Mouse (Mus musculus): ENCODE results near the gene Phc3. TPM values are rescaled to one million over a fixed set of nuclear protein-coding genes. Genes with fewer than 3 reads are reported as not detected.

Gene Phc3
- polyA plus RNA-seq, 1 experiment from 2014 or later, result 29.3 TPM

- peak; percentile 74 for ATAC-seq
- peak; percentile 82 for DNase-seq (ENCODE audit: low read depth, low spot score)
- ChIA-PET CTCF (interaction anchor here (1.2 to 11.6 kb wide), 7 partner anchors 9 to 264 kb away, joined by 3 to 108 read pairs (median 8); no protein-coding TSS in a partner anchor), POLR2A (interaction anchor here (0.6 to 1.4 kb wide), 7 partner anchors 8 to 170 kb away, joined by 3 to 4 read pairs (median 4); no protein-coding TSS in a partner anchor)
- H3K27me3 ChIP-seq, result no peaks in the 10 kb centered on the region
- in situ Hi-C loops (cut with MboI; ENCODE audit: low pct_unique_long_range_greater_than_20kb), result no loop called here
- no peak for TF ChIP-seq CTCF (IDR thresholded peaks at IDR 0.05)
Observed at GRCm38 (mm10) chr3:30959868-30960831, 9.1 kb downstream of the Phc3 start.

GRCm38 (mm10) chr3:30958709-30959108, 10.5 kb downstream of the Phc3 start:
- in situ Hi-C loops (cut with MboI; ENCODE audit: low pct_unique_long_range_greater_than_20kb), result no loop called here
- no peaks in the 10 kb centered on the region for H3K27me3 ChIP-seq
- CTCF ChIA-PET, result interaction anchor here (1.3 to 11.6 kb wide), 6 partner anchors 8 to 262 kb away, joined by 3 to 108 read pairs (median 10); no protein-coding TSS in a partner anchor
- TF ChIP-seq CTCF (IDR thresholded peaks at IDR 0.05), result no peak
- POLR2A ChIA-PET, result interaction anchor here (1.4 kb wide), 1 partner anchor 66 kb away, joined by 4 read pairs; no protein-coding TSS in a partner anchor
- ATAC-seq (no peak), DNase-seq (ENCODE audit: low read depth, low spot score) (no peak)

- CTCF ChIA-PET, result interaction anchor here (0.6 to 11.6 kb wide), 5 partner anchors 7 to 82 kb away, joined by 3 to 108 read pairs (median 7); no protein-coding TSS in a partner anchor
- POLR2A ChIA-PET, result no interaction called here
- ATAC-seq, result no peak
- no peak for DNase-seq (ENCODE audit: low read depth, low spot score)
- in situ Hi-C loops (cut with MboI; ENCODE audit: low pct_unique_long_range_greater_than_20kb), result no loop called here
- H3K27me3 ChIP-seq, result no peaks in the 10 kb centered on the region
- no peak for TF ChIP-seq CTCF (IDR thresholded peaks at IDR 0.05)
Observed at GRCm38 (mm10) chr3:30956327-30956726, 12.9 kb downstream of the Phc3 start.

GRCm38 (mm10) chr3:30952273-30953070, 16.7 kb downstream of the Phc3 start:
- in situ Hi-C loops (cut with MboI; ENCODE audit: low pct_unique_long_range_greater_than_20kb), result no loop called here
- no peak for ATAC-seq
- POLR2A ChIA-PET, result interaction anchor here (0.6 to 1.5 kb wide), 3 partner anchors 9 to 37 kb away, joined by 4 to 13 read pairs (median 5); no protein-coding TSS in a partner anchor
- CTCF ChIA-PET, result interaction anchor here (0.9 to 11.6 kb wide), 6 partner anchors 7 to 360 kb away, joined by 3 to 108 read pairs (median 9); no protein-coding TSS in a partner anchor
- H3K27me3 ChIP-seq, result no peaks in the 10 kb centered on the region
- DNase-seq (ENCODE audit: low read depth, low spot score), result no peak
- no peak for TF ChIP-seq CTCF (IDR thresholded peaks at IDR 0.05)

- ChIA-PET CTCF (interaction anchor here (0.9 to 11.6 kb wide), 7 partner anchors 8 to 359 kb away, joined by 3 to 108 read pairs (median 4); no protein-coding TSS in a partner anchor), POLR2A (interaction anchor here (0.9 to 1.5 kb wide), 2 partner anchors 9 to 16 kb away, joined by 5 to 13 read pairs; no protein-coding TSS in a partner anchor)
- TF ChIP-seq CTCF (IDR thresholded peaks at IDR 0.05), result no peak
- in situ Hi-C loops (cut with MboI; ENCODE audit: low pct_unique_long_range_greater_than_20kb), result no loop called here
- no peak for DNase-seq (ENCODE audit: low read depth, low spot score)
- peak; percentile 31 for ATAC-seq
- H3K27me3 ChIP-seq, result no peaks in the 10 kb centered on the region
Observed at GRCm38 (mm10) chr3:30951652-30952051, 17.6 kb downstream of the Phc3 start.

- ATAC-seq (no peak), DNase-seq (ENCODE audit: low read depth, low spot score) (no peak)
- CTCF ChIA-PET, result interaction anchor here (1.5 to 2.8 kb wide), 3 partner anchors 11 to 26 kb away, joined by 4 to 9 read pairs (median 5); no protein-coding TSS in a partner anchor
- POLR2A ChIA-PET, result interaction anchor here (0.6 to 0.7 kb wide), 2 partner anchors 164 to 327 kb away, joined by 3 to 4 read pairs; no protein-coding TSS in a partner anchor
- in situ Hi-C loops (cut with MboI; ENCODE audit: low pct_unique_long_range_greater_than_20kb), result no loop called here
- TF ChIP-seq CTCF (IDR thresholded peaks at IDR 0.05), result no peak
- no peaks in the 10 kb centered on the region for H3K27me3 ChIP-seq
Observed at GRCm38 (mm10) chr3:30934384-30934783, 34.8 kb downstream of the Phc3 start.

- POLR2A ChIA-PET, result interaction anchor here (1.5 kb wide), 1 partner anchor 13 kb away, joined by 4 read pairs; no protein-coding TSS in a partner anchor
- TF ChIP-seq CTCF (IDR thresholded peaks at IDR 0.05), result no peak
- in situ Hi-C loops (cut with MboI; ENCODE audit: low pct_unique_long_range_greater_than_20kb), result no loop called here
- DNase-seq (ENCODE audit: low read depth, low spot score), result no peak
- CTCF ChIA-PET, result interaction anchor here (2.8 to 4.6 kb wide), 2 partner anchors 8 to 14 kb away, joined by 12 to 31 read pairs; no protein-coding TSS in a partner anchor
- ATAC-seq, result no peak
- no peaks in the 10 kb centered on the region for H3K27me3 ChIP-seq
Observed at GRCm38 (mm10) chr3:30929828-30930227, 39.4 kb downstream of the Phc3 start.

GRCm38 (mm10) chr3:30927664-30928063, 41.6 kb downstream of the Phc3 start:
- ATAC-seq (no peak), DNase-seq (ENCODE audit: low read depth, low spot score) (no peak)
- no peaks in the 10 kb centered on the region for H3K27me3 ChIP-seq
- CTCF ChIA-PET, result interaction anchor here (1.5 to 4.6 kb wide), 4 partner anchors 10 to 21 kb away, joined by 5 to 31 read pairs (median 10); no protein-coding TSS in a partner anchor
- in situ Hi-C loops (cut with MboI; ENCODE audit: low pct_unique_long_range_greater_than_20kb), result no loop called here
- POLR2A ChIA-PET, result interaction anchor here (1.0 to 1.3 kb wide), 2 partner anchors 9 to 15 kb away, joined by 3 read pairs; no protein-coding TSS in a partner anchor
- no peak for TF ChIP-seq CTCF (IDR thresholded peaks at IDR 0.05)

GRCm38 (mm10) chr3:30917160-30917559, 52.1 kb downstream of the Phc3 start:
- ChIA-PET POLR2A (no interaction called here), CTCF (interaction anchor here (1.1 to 2.0 kb wide), 4 partner anchors 8 to 225 kb away, joined by 3 to 8 read pairs (median 5); no protein-coding TSS in a partner anchor)
- in situ Hi-C loops (cut with MboI; ENCODE audit: low pct_unique_long_range_greater_than_20kb), result no loop called here
- TF ChIP-seq CTCF (IDR thresholded peaks at IDR 0.05), result no peak
- ATAC-seq (no peak), DNase-seq (ENCODE audit: low read depth, low spot score) (no peak)
- no peaks in the 10 kb centered on the region for H3K27me3 ChIP-seq

Data from Patski (cell line).